Mouse (Mus musculus) B cell, adult (primary cell): ENCODE measurements around the gene Gjd3. TPM values are rescaled to one million over a fixed set of nuclear protein-coding genes. Genes with fewer than 3 reads are reported as not detected.

Experiments used
- total RNA-seq: library from RNA; stranded (reverse); gene quantifications from 4 replicates; pipeline ENCODE4 v1.2.4, GENCODE M21; 2023; ENCODE audit not compliant: inconsistent age

Gene Gjd3
- not detected in 4 replicates for total RNA-seq

GRCm38 (mm10) chr11:98982773-98983133 is at the start of gene Gjd3:
TSS of gene Gjd3 (minus strand) at chr11:98983016.

DNA sequence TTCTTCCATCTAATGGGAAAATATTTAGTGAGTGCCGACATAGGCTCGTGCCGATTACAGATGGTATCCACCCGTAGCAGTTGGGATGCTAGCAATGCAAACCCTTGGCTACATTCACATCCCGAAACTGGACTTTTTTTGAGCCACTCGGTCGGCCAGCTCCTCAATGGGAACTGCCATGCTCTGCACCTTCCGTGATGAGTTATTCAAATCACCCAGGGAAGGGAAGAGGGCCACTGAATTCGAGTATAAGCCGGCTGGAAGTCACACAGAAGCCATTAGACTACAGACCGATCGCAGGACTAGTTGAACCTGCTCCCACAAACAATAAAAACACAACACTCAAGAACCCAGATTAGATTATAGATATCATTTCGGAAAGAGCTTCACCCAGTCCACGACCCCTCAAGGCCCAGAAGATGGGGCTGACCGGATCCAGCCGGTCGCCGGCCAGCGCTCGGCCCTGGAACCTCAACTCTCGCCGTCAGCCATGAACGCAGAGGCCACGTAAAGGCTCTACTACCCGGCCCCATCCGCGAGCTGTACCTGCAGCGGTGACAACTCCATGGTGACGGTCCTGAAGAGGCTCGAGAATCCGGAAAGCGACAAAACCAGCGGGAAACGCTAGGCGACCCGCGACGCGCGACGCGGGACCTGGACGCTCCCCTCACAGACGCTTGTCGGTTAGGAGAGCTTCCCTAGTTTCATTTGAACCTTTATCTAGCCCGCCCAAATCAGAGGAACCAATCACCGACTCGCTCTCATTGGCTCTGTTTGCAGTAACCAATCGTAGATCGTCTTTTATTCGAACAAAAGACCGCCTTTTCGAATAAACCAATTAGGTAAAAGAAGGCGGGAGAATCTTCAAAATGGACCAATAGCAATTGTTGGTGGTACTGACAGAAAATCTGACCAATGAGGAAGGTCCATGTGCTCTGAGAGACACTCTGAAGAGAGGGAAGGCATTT is 41.0 kb upstream of the Gjd3 start, which contains the start of gene Top2a:
Top2a (minus strand) TSS at position 690 of the 968 bp plus-strand sequence.

Other genes starting within 250 kb of the Gjd3 start
- gene Thra, start 242.4 kb downstream of the Gjd3 start, total RNA-seq: 5.6 to 7.6 TPM (median 6.6 TPM) in 4 replicates
- gene Nr1d1, start 207.7 kb downstream of the Gjd3 start, total RNA-seq: 1.4 to 1.9 TPM (median 1.7 TPM) in 4 replicates
- 125 to 131 TPM (median 128 TPM) in 4 replicates for gene Msl1, start 187.5 kb downstream of the Gjd3 start, total RNA-seq
- gene Casc3, start 178.1 kb downstream of the Gjd3 start, total RNA-seq: 88.0 to 101 TPM (median 93.5 TPM) in 4 replicates
- gene Rapgefl1, start 146.2 kb downstream of the Gjd3 start, total RNA-seq: 1.3 to 5.0 TPM (median 3.4 TPM) in 4 replicates
- 38.7 to 46.7 TPM (median 44.6 TPM) in 4 replicates for gene Wipf2, start 119.4 kb downstream of the Gjd3 start, total RNA-seq
- gene Cdc6, start 75.2 kb downstream of the Gjd3 start, total RNA-seq: 2.3 to 3.0 TPM (median 2.6 TPM) in 4 replicates
- 86.9 to 113 TPM (median 104 TPM) in 4 replicates for gene Rara, start 55.2 kb downstream of the Gjd3 start, total RNA-seq
- 20.2 to 25.9 TPM (median 23.1 TPM) in 4 replicates for gene Top2a, start 41.2 kb upstream of the Gjd3 start, total RNA-seq
- gene Igfbp4, start 58.2 kb upstream of the Gjd3 start, total RNA-seq: 0.35 to 0.74 TPM (median 0.56 TPM) in 4 replicates
- not detected in 4 replicates for gene Tns4, start 106.3 kb upstream of the Gjd3 start, total RNA-seq
- gene Ccr7, start 172.1 kb upstream of the Gjd3 start, total RNA-seq: 840 to 873 TPM (median 857 TPM) in 4 replicates
- gene Smarce1, start 248.0 kb upstream of the Gjd3 start, total RNA-seq: 160 to 182 TPM (median 172 TPM) in 4 replicates